Mouse (Mus musculus) CD4-positive naive resting alpha-beta T cell, adult 76 days (primary cell): ENCODE measurements around the gene Olfr1084. TPM values are rescaled to one million over a fixed set of nuclear protein-coding genes. Genes with fewer than 3 reads are reported as not detected.

Experiments
- total RNA-seq: library from RNA; stranded (reverse); gene quantifications from one replicate; pipeline ENCODE4 v1.2.4, GENCODE M21; 2023

Olfr1084 gene
- total RNA-seq: not detected

GRCm38 (mm10) chr2:86639625-86640024, at the start of gene Olfr1084:
TSS of gene Olfr1084 (minus strand) at chr2:86639725.

DNA sequence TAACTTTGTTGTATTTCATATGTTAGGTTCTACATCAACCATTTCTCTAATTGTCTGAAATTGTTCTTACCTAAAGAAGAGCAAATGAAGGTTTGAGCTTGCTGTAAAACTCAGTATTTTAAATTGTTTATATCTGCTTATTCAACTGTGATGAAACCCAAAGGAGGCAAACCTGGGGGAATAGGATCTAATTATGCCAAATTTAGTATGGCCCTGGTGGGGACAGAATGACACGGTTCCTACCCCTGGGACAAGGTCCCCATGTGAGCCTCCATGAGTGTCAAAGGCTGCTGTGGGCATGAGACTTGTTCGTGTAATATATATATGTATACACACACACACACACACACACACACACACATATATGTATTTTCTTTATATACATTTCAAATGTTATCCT, 40.5 kb upstream of the Olfr1084 start, which contains the start of gene Olfr1086:
Olfr1086 (minus strand) TSS at position 101 of the 400 bp plus-strand sequence.

GRCm38 (mm10) chr2:86661919-86662318, 22.4 kb upstream of the Olfr1084 start, which contains the start of gene Olfr1085:
TSS of gene Olfr1085 (minus strand) at chr2:86662019.

GRCm38 (mm10) chr2:86598866-86599265, 40.7 kb downstream of the Olfr1084 start, which contains the start of gene Olfr1082:
TSS of gene Olfr1082 (minus strand) at chr2:86598966.

Other genes with a start within 250 kb of the Olfr1084 start
- gene Olfr1061, start 225.7 kb downstream of the Olfr1084 start, total RNA-seq: not detected
- not detected for gene Olfr1062, start 213.0 kb downstream of the Olfr1084 start, total RNA-seq
- gene Olfr1065, start 189.1 kb downstream of the Olfr1084 start, total RNA-seq: not detected
- not detected for gene Olfr1066, start 183.5 kb downstream of the Olfr1084 start, total RNA-seq
- not detected for gene Olfr228, start 152.3 kb downstream of the Olfr1084 start, total RNA-seq
- gene Olfr1076, start 131.3 kb downstream of the Olfr1084 start, total RNA-seq: not detected
- gene Olfr1079, start 97.2 kb downstream of the Olfr1084 start, total RNA-seq: not detected
- not detected for gene Olfr1080, start 81.5 kb downstream of the Olfr1084 start, total RNA-seq
- gene Olfr1082, start 40.8 kb downstream of the Olfr1084 start, total RNA-seq: not detected
- gene Olfr1085, start 22.3 kb upstream of the Olfr1084 start, total RNA-seq: not detected
- gene Olfr1086, start 40.4 kb upstream of the Olfr1084 start, total RNA-seq: not detected
- gene Olfr1087, start 58.7 kb upstream of the Olfr1084 start, total RNA-seq: not detected
- not detected for gene Olfr1089, start 94.0 kb upstream of the Olfr1084 start, total RNA-seq
- not detected for gene Olfr1090, start 119.3 kb upstream of the Olfr1084 start, total RNA-seq
- gene Olfr1093, start 142.8 kb upstream of the Olfr1084 start, total RNA-seq: not detected
- gene Olfr141, start 170.3 kb upstream of the Olfr1084 start, total RNA-seq: not detected
- gene Olfr1094, start 184.9 kb upstream of the Olfr1084 start, total RNA-seq: not detected
- not detected for gene Olfr1095, start 212.0 kb upstream of the Olfr1084 start, total RNA-seq
- not detected for gene Gm13723, start 235.1 kb upstream of the Olfr1084 start, total RNA-seq